Mouse (Mus musculus) lung, postnatal 0 days (tissue): ENCODE measurements around the gene Enpp1.

Source experiments
- CTCF ChIP-seq: IDR thresholded peaks from 2 replicates; pipeline ENCODE4 v1.5.1; 2016; ENCODE audit warnings: antibody characterized with exemption, mild to moderate bottlenecking
- EP300 ChIP-seq: IDR thresholded peaks from 2 replicates; pipeline ENCODE4 v1.6.1; 2016; ENCODE audit warnings: antibody characterized with exemption, mild to moderate bottlenecking, control low read depth

DNA sequence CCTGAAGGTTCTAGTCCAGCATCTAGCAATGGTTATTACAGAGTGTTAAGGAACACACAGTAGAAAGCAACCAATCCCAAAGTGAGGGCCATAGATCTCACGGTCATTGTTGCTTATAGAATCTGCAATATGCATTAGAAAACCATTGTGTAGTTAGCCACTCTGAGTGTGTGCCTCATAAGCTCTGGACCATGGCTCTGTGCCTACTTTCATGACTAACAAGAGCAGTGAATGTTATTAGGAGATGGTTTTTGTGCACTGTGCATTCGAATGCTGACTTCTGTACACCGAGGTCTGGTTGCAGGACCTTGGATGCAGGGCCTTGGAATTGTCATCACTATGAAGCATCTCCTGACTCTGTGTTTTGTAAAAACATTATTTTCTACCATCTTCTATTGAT, 9.9 kb upstream of the Enpp1 start:
- no peak for TF ChIP-seq CTCF
- TF ChIP-seq EP300 = no peak
